Mouse (Mus musculus): ENCODE data around the gene Olfr1056.
"Not testable (repeated sequence)": the region's sequence is repeated elsewhere in the genome, so short reads cannot be mapped to it uniquely, and the experiment has no call there.

Gene Olfr1056

GRCm38 (mm10) chr2:86362369-86362768 is at the start of gene Olfr1056:
Gene Olfr1056 (minus strand): TSS chr2:86362469.
- DNase-seq, result no peak

DNA sequence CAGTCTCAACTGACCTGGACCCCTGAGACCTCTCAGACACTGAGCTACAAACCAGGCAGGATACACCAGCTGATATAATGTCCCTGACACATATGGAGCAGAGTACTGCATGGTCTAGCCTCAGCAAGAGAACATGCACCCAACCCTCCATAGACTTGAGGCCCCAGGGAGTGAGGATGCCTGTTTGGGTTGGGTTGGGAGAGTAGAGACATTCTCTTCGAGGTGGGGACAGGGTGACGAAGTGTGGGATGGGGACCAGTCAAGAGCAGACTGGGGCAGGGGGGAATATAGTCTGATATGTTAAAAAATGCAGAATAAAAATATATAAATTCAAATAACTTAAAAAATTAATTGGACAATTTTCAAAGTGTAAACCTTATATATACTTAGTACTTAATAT is 32.8 kb upstream of the Olfr1056 start:
- DNase-seq, result no peak

DNA sequence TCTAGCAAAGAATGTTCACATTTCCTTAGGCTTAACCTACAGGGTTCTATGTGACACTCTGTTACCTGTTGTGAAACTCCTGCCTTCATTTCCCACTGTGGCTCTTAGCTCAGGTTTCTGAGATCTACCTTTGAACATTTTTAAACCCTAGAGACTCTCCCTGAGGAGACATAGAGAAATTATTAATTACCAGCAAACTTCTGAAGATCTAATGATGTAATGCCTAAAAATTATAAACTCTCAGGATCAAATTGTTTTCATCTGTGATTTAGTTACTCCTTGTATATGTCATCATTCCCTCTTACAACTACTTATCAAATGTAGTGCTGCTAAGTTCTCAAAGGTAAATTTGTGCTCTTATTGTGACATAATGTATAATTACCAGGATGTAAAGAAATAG is 26.2 kb upstream of the Olfr1056 start, which contains the start of gene Olfr1058:
TSS of gene Olfr1058 (minus strand) at position 101 of the 400 bp plus-strand sequence.
- not testable (repeated sequence) for DNase-seq

- no peak for DNase-seq
These were observed 16.0 kb upstream of the Olfr1056 start, which contains the start of gene Olfr1057 for GRCm38 (mm10) chr2:86378293-86378692. Gene Olfr1057 (minus strand): TSS chr2:86378393.

DNA sequence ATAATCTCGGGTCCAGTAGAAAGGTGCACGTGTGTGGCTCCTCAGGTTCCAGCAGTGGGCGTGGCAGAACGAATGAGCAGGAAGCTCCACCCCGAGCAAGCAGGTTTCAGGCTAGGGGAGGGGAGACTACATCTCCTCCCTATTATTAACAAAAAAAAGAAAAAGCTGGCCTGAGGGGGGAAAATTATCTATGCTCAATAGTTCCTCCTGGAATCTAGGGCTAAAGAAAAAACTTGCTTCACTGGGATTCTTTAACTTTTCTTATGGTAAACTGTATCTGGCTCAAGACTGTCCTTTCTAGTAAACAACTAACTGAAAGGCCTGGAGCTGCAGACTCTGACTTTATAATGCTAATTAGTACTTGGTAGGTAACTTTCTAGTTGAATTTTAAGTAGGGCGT is 4.1 kb upstream of the Olfr1056 start:
- not testable (repeated sequence) for DNase-seq

GRCm38 (mm10) chr2:86351751-86352150 is 10.5 kb downstream of the Olfr1056 start:
- DNase-seq, result peak; percentile 18

GRCm38 (mm10) chr2:86350184-86350583 is 12.1 kb downstream of the Olfr1056 start, which contains the start of gene Olfr1055:
Gene Olfr1055 (minus strand): TSS chr2:86350284.
- DNase-seq, result no peak

GRCm38 (mm10) chr2:86335333-86335732 is 26.9 kb downstream of the Olfr1056 start, which contains the start of gene Olfr1054:
Gene Olfr1054 (minus strand): TSS chr2:86335433.
- DNase-seq, result no peak

GRCm38 (mm10) chr2:86315184-86315583 is 47.1 kb downstream of the Olfr1056 start, which contains the start of gene Olfr1053:
Gene Olfr1053 (minus strand): TSS chr2:86315284.
- DNase-seq, result no peak
